Mouse (Mus musculus) cerebral cortex, adult 2 months (tissue): ENCODE measurements around the gene Tmem82.

ENCODE experiments used
- WGBS: fragments of 180-500 bp; shearing (Covaris S2); methylation state at CpG from one replicate; pipeline ENCODE4 v1.1.7; 2018; 5-methylcytosine and 5-hydroxymethylcytosine counted together

The Tmem82 gene

GRCm38 (mm10) chr4:141641353-141641771, 22.9 kb upstream of the Tmem82 start:
- 56% methylated on average over 7 of the region's 7 CpGs for WGBS

- WGBS = 70% methylated on average over 11 of the region's 11 CpGs
These were observed 21.0 kb upstream of the Tmem82 start for GRCm38 (mm10) chr4:141639474-141639873.

- 96% methylated on average over 5 of the region's 5 CpGs for WGBS
These were observed 18.3 kb upstream of the Tmem82 start for GRCm38 (mm10) chr4:141636693-141637092.

GRCm38 (mm10) chr4:141635991-141636390, 17.6 kb upstream of the Tmem82 start:
- WGBS = 86% methylated on average over 9 of the region's 9 CpGs

GRCm38 (mm10) chr4:141632111-141632873, 13.9 kb upstream of the Tmem82 start:
- WGBS = 86% methylated on average over 21 of the region's 21 CpGs

GRCm38 (mm10) chr4:141631250-141631649, 12.8 kb upstream of the Tmem82 start:
- whole genome bisulfite sequencing = 96% methylated on average over 20 of the region's 20 CpGs

- whole genome bisulfite sequencing = 93% methylated on average over 11 of the region's 11 CpGs
These were observed 11.6 kb upstream of the Tmem82 start for GRCm38 (mm10) chr4:141630021-141630420.

- 78% methylated on average over 14 of the region's 14 CpGs for WGBS
These were observed 10.2 kb upstream of the Tmem82 start for GRCm38 (mm10) chr4:141628661-141629060.

GRCm38 (mm10) chr4:141627502-141627901, 9.1 kb upstream of the Tmem82 start:
- 81% methylated on average over 5 of the region's 5 CpGs for WGBS

- 89% methylated on average over 16 of the region's 16 CpGs for WGBS
These were observed 7.5 kb upstream of the Tmem82 start for GRCm38 (mm10) chr4:141625774-141626550.

GRCm38 (mm10) chr4:141624983-141625773, 6.7 kb upstream of the Tmem82 start:
- 79% methylated on average over 19 of the region's 19 CpGs for WGBS

GRCm38 (mm10) chr4:141624134-141624533, 5.7 kb upstream of the Tmem82 start:
- 78% methylated on average over 8 of the region's 8 CpGs for WGBS

GRCm38 (mm10) chr4:141623666-141624065, 5.2 kb upstream of the Tmem82 start, which contains the start of gene Slc25a34:
Gene Slc25a34, minus strand, starts transcription at chr4:141623821.
- WGBS = 47% methylated on average over 1 of the region's 1 CpGs

GRCm38 (mm10) chr4:141623037-141623436, 4.6 kb upstream of the Tmem82 start:
- WGBS = 86% methylated on average over 11 of the region's 11 CpGs

GRCm38 (mm10) chr4:141622580-141622979, 4.1 kb upstream of the Tmem82 start:
- WGBS = 84% methylated on average over 5 of the region's 5 CpGs

GRCm38 (mm10) chr4:141622091-141622490, 3.7 kb upstream of the Tmem82 start:
- WGBS = 89% methylated on average over 8 of the region's 8 CpGs

- WGBS = 86% methylated on average over 8 of the region's 8 CpGs
These were observed 2.9 kb upstream of the Tmem82 start for GRCm38 (mm10) chr4:141621297-141621696.

GRCm38 (mm10) chr4:141619299-141619883, 958 bp upstream of the Tmem82 start:
- WGBS = 86% methylated on average over 9 of the region's 9 CpGs

GRCm38 (mm10) chr4:141617863-141618564, 419 bp downstream of the Tmem82 start:
- 22% methylated on average over 22 of the region's 22 CpGs for WGBS

- WGBS = 16% methylated on average over 20 of the region's 20 CpGs
These were observed 1.1 kb downstream of the Tmem82 start for GRCm38 (mm10) chr4:141617299-141617698.

- WGBS = 79% methylated on average over 6 of the region's 6 CpGs
These were observed 1.6 kb downstream of the Tmem82 start for GRCm38 (mm10) chr4:141616811-141617210.
